Mouse (Mus musculus): ENCODE measurements around the gene Fam124a.

- TF ChIP-seq CTCF (IDR thresholded peaks at IDR 0.05; ENCODE audit: borderline replicate concordance, extremely low read depth, insufficient read depth, insufficient read length), result no peak
- no peak for TF ChIP-seq POLR2A (IDR thresholded peaks at IDR 0.05; ENCODE audit: borderline replicate concordance, extremely low read depth, insufficient read depth, insufficient read length, poor library complexity, severe bottlenecking)
These were observed 6.6 kb downstream of the Fam124a start for GRCm38 (mm10) chr14:62561875-62562748.
